Mouse (Mus musculus): Measurements from ENCODE around the gene Mosmo. TPM values are rescaled to one million over a fixed set of nuclear protein-coding genes. Genes with fewer than 3 reads are reported as not detected.

Mosmo gene
- polyA plus RNA-seq, 1 experiment from 2014 or later: 14.5 TPM

Other genes with a start within 250 kb of the Mosmo start
- 169 and 190 TPM in 2 replicates for gene Uqcrc2, start 42.4 kb upstream of the Mosmo start, polyA plus RNA-seq (2015; fragmentation: Nextera tagmentation; extraction: Ambion mirVana)
- gene Pdzd9, start 7.3 kb upstream of the Mosmo start, polyA plus RNA-seq (2015; fragmentation: Nextera tagmentation; extraction: Ambion mirVana): 0.39 and 0.54 TPM in 2 replicates
- 0.15 and 0.28 TPM in 2 replicates for gene Vwa3a, start 61.7 kb downstream of the Mosmo start, polyA plus RNA-seq (2015; fragmentation: Nextera tagmentation; extraction: Ambion mirVana)
- not detected in 2 replicates for gene Gm5737, start 134.7 kb downstream of the Mosmo start, polyA plus RNA-seq (2015; fragmentation: Nextera tagmentation; extraction: Ambion mirVana)
- gene Eef2k, start 165.2 kb downstream of the Mosmo start, polyA plus RNA-seq (2015; fragmentation: Nextera tagmentation; extraction: Ambion mirVana): 36.6 and 39.4 TPM in 2 replicates
- gene Polr3e, start 240.1 kb downstream of the Mosmo start, polyA plus RNA-seq (2015; fragmentation: Nextera tagmentation; extraction: Ambion mirVana): 37.9 and 38.2 TPM in 2 replicates